Mouse (Mus musculus): ENCODE data around the gene Dnajc17. TPM values are rescaled to one million over a fixed set of nuclear protein-coding genes. Genes with fewer than 3 reads are reported as not detected.

Gene Dnajc17
- polyA plus RNA-seq, 1 experiment: 46.4 TPM

DNA sequence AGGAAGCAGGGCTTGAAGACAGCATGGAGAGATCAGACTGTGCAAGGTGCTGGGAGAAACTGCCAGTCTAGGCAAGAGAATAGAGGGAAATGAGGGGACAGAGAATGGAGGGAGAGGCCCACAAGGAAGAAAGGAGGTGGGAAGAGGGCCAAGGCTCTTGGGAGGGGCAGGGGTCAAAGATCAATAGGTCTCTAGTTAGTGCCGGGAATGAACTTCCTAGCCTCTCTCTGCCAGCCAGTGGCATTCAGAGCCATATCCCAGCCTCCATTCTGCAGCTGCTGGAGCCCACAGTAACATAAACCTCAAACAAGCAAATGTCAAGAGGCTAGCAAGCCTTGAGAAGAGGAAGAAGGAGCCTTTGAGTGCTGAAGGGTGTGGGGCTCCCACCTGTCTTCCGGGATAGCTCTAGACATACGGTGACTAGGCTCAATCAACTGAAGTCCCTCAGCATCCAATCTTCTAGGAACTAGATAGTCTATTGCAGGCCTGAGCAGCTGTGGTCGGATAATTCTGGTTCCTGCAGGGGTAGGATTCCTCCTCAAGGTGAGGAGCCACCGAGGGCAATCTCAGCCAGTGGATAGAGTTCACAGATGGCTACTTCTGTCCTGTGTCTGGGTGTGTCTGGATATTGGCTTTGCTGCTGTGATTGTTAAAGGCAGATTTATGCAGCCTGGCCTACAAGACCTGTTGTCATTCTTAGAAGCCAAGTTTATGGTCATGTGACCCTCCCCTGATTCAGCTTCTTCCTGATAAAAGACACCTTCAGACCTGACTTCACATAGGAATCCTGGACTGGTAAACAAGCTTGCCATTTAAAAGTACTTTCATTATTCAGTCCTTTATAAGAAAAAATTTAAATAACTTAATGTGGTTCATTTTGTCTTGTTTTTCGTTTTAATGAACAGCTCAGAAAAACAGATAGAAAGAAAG lies 21.4 kb upstream of the Dnajc17 start, which contains the start of gene Ppp1r14d:
Gene Ppp1r14d, minus strand, starts transcription at position 132 of the 930 bp plus-strand sequence.
- no peak for TF ChIP-seq GATA1 (IDR thresholded peaks at IDR 0.05; ENCODE audit: low read length)

DNA sequence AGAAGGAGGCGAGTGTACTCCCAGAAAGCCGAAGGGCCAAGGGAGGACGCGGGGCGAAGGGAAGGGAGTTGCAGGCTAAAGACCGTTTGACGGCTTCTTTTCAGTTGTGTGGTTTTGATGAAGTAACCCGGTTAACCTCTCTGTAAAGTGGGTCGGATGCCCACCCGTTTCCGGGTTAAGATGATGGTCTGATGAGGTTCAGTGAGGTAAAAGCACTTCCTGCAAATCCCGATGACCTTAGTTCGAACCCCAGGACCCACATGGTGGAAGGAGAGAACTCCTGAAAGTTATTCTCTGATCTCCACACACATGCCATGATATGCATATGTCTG lies 547 bp upstream of the Dnajc17 start:
- TF ChIP-seq GATA1 (IDR thresholded peaks at IDR 0.05; ENCODE audit: low read length): no peak

DNA sequence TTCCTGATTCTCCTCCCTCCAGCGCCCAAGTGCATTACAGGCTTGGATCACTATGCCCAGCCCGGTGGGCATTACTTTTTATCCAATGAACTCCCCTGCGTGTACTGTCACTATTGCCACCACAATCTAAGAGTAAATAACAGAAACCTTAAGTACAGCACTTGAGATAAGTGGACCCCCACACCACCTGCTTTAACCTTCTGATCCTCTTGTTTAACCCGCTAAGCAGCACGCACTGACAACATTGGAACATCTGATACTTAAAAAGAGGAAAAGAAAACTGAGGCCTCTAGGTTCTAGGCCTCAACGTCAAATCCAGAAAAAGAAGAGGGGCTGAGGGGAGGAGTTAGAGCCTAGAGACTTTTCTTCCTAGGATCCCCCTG lies 643 bp downstream of the Dnajc17 start:
- TF ChIP-seq GATA1 (IDR thresholded peaks at IDR 0.05; ENCODE audit: low read length): no peak

DNA sequence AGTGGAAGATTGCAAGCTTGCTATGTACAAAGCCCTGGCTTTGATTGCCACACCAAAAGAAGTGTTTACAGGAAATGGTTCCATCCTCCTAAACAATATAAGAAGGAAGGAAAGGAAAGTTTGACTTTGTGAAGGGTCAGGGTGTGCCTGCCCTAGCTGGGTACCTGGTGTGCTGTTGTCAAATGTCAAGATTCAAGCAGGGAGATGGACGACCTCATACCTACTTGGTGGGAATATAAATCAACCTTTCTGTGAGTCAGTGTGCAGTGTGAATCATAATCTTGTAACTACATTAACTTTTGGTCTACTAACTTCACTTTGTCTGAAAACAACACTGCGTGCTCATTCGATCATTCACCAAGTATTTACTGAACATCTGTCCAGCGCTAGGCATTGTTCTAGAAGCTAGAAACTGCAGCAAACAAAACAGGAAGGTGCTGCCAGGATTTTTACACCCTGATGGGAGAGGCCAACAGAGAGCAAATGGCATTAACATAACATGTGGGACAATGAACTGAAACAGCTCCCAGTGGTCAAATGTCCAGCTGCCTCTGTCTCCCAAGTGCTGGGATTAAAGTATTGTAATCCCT lies 4.6 kb downstream of the Dnajc17 start:
- no peak for TF ChIP-seq GATA1 (IDR thresholded peaks at IDR 0.05; ENCODE audit: low read length)

DNA sequence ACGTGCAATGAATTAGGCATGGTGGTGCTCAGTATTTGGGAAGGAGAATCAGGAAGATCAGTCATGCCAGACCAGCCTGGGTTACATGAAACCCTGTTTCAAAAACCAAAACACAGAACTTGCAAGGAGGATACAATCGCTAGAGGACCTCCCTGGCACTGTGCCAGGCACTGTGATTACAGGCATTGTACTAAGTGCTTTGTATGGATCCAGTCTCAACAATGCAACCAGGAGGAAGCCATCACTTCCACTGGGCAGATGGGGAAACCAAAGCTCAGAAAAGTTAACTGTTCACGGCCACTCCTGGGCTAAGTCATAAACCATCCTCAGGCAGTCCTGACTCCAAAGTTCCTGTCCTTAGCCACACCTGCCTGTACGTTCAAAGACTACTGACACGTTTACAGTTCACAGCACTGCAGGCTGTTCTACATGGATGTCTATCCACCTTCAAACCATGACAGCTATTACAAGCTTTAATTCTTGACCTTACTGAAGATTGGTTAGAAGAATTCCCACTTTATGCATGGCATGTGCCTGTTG lies 5.6 kb downstream of the Dnajc17 start:
- no peak for TF ChIP-seq GATA1 (IDR thresholded peaks at IDR 0.05; ENCODE audit: low read length)

DNA sequence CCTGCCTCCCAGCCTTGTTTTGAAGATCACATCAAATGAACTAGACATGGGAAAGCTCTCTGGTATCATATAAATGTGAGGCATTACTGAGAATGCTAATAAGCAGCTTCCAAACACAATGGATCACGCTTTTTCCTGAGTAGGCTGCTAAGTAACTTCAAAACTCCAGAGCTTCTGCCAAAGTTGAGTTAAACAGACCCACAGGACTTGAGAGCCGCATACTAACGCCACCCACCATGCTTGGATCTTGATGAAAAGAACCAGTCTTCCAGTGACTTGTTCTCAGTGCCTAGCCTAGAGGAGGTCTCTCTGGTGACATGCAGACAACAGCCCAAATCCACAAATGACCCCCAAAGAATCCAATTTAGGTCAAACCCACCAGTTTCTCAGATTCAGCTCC lies 9.7 kb downstream of the Dnajc17 start:
- TF ChIP-seq GATA1 (IDR thresholded peaks at IDR 0.05; ENCODE audit: low read length): no peak

DNA sequence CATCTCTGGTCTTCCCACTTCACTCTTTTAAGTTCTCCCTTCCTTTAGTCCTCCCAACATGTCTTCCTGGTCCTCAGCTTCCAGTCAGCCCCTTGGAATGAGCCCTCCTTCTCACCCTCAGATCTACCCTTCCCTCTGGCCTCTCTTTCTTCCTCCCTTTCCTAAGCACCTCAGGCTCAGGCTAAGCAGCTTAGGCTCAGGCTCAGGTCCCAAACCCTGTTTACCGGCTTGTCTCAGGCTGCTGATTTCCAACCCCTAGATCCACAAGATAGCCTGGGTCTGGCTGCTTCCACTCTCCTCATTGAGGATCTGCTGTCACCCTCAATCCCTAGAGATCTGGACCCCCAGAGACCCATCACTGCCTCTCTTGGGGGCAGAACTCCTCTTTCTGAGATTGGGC lies 10.5 kb downstream of the Dnajc17 start:
- no peak for TF ChIP-seq GATA1 (IDR thresholded peaks at IDR 0.05; ENCODE audit: low read length)

DNA sequence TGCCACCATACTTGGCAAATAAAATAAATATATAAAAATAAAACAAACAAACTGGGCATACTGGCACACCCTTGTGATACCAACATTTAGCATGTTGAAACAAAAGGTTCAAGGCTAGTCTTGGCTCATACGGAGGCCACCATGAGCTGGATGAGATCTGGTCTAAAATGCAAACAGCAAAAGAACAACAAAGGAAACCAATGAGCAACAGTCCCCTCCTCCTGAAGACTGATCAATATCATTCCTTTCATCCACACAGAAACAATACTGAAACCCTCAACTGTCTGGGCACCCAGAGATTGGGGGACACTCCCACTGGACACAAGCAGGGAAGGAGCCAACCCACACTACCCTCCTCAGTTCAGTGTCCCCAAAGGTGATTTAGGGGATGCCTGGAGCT lies 11.1 kb downstream of the Dnajc17 start:
- no peak for TF ChIP-seq GATA1 (IDR thresholded peaks at IDR 0.05; ENCODE audit: low read length)

DNA sequence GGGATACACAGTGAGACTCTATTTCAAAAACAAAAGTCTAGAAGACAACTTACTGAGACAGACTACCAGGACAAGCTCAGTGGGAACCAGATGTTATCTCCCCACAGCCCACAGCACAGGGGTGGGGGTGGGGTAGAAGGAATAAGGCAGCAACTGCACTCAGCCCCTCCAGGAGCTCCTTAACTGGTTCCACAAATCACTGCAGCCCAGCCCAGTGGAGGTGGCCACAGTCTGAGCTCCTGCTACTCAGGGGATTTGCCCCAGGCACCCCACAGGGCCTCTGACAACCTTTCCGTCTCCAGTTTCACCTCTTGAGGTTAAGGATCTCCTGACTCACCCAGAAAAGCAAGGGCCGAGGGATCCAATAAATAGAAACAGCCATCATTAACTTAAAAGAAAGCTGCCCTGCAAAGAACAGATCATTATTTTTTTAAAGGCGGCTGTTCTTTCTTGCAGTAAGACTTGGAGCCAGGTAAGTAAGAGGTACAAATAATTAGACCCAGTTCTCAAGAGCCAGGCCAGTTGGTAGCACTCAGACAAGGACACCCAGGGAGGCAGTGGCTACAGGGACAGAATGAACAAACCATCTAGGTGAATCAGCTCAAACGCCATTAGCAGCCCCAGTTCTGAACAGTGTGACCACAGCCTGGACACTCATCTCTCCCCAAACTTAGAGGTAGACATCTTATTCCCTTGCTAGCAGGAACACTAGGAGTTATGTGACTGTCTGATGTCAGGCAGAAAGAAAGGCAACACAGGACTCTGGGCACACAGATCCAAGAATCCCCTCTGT lies 12.1 kb downstream of the Dnajc17 start:
- no peak for TF ChIP-seq GATA1 (IDR thresholded peaks at IDR 0.05; ENCODE audit: low read length)

DNA sequence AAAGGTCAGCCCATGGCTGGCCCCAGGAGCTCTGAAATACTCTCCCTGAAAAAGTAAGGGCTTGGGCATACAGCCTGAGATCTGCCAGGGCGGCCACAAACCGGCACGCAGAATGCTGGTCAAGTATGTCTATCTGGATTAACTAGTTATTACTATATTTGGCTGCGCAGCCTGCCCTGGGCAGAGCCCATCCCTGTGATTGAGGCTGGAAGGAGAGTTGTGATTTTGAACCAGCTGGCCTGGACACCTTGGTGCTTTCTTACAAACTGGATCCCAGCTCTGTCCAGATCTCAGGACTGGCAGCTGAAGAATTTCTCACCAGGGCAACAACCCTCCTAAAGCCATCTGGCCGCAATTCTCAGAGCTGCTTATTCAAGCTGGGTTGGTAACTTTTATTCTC lies 14.5 kb downstream of the Dnajc17 start:
- no peak for TF ChIP-seq GATA1 (IDR thresholded peaks at IDR 0.05; ENCODE audit: low read length)

DNA sequence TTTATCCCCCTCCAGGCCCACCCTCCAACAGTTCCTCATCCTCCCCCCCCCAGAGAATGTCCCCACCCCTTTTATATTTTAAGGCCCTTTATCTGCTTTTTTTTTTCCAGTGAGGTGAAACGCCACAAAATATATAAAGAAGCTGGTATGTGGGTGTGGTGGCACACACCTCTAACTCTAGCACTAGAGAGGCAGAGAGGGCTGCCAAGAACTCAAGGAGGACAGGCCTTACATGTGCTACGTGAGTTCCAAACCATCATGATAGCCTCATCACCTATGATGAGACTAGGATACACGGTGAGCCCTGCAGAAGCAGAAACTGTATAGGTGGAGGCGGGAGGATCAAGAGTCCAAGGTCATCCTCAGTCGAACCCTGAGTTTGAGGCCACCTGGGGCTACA lies 17.6 kb downstream of the Dnajc17 start:
- no peak for TF ChIP-seq GATA1 (IDR thresholded peaks at IDR 0.05; ENCODE audit: low read length)

DNA sequence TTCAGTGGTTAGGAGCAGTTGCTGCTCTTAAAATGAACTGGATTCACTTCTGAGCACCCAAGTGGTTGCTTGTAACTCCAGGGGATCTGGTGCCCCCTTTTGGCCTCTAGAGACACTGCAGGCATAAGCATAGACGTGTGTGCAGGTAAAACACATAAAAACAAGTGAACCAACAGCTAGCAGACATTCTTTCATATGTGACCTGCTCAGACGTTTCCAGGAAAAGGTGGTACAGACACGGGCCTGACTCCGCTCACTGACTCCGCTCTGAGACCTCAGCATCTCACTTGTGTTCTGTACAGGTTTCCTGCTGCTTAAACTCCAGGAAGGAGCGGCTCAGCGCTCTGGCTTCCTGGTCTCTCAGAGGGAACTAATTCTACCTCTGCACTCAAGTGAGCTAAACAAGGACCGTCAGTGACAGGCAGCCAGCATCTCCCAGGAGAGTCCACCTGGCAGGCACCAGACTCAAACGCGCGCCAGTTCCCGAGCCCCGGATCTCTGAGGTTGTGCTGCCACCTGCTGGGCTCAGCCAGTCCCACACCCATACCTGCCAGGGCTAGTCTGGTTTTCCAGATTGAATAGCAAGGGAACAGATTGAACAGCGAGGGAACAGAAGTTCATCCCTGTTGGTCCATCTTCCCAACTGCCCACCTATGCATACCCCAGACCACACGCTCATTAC lies 19.4 kb downstream of the Dnajc17 start:
- no peak for TF ChIP-seq GATA1 (IDR thresholded peaks at IDR 0.05; ENCODE audit: low read length)

DNA sequence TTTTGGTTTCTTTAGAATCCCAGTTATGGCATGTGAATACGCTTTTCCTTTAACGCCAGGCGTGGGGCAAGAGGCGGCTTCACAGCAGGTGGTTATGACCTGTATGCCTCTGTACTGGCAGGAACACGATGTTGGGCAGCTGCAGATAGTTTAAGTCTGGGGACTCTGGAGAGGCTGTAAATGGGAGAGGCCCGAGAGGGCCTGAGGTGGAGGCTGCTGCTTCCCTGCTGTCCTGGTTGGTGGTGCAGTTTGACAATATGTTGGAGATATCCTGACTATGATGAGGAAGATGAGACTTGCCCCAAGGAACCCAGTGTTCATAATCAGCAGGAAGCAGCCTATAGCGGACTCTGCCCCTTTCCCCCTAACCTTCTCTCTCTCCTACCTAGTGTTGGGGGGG lies 25.7 kb downstream of the Dnajc17 start:
- no peak for TF ChIP-seq GATA1 (IDR thresholded peaks at IDR 0.05; ENCODE audit: low read length)

DNA sequence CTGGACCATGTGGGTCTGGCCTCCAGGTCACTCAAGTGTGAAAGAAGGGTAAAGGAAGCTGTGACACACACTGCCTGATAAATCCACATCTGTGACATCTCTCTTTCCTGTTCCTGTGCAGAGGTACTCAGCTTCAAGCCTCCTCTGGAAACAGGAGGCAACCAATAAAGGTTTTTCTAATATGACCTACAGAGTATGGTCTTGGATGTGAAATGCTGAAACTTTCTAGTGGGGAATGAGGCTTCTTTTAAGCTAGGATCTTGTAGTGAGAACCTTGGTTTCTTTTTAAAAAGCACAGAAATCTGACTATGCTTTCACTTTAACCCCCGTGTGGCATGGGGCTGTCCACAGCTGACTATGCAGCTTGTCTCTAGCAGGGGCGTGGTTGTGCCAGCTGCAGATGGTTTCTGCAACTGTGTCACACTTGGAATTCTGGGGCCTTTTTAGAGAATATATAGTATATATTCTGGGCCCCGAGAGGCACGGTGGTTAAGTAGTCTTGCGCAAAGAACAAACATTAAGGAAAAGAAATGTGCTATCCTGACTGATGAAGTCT lies 31.1 kb downstream of the Dnajc17 start:
- TF ChIP-seq GATA1 (IDR thresholded peaks at IDR 0.05; ENCODE audit: low read length): no peak

DNA sequence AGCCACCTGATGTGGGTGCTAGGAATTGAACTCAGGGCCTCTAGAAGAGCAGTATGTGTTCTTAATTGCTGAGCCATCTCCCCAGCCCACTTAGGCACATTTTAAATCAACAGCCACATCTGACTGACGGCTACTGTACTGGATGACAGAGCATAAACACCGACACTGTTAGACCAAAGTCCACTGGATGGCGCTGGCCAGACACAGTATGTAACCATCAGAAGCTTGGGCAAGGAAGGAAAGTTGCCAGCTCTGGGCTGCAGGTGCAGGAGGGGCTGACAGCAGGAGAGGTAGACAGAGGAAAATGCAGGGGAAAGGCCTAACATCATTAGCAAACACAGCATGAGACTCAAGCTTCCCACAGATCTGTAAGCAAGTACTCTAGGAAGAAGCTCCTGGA lies 31.8 kb downstream of the Dnajc17 start:
- no peak for TF ChIP-seq GATA1 (IDR thresholded peaks at IDR 0.05; ENCODE audit: low read length)

Data from G1E-ER4 (cell line).